Mouse (Mus musculus): ENCODE results near the gene Urb1. TPM values are rescaled to one million over a fixed set of nuclear protein-coding genes. Genes with fewer than 3 reads are reported as not detected.

The Urb1 gene
- polyA plus RNA-seq, 1 experiment from 2014 or later = 8.1 TPM

- WGBS = 2% methylated on average over 52 of the region's 53 CpGs
- ATAC-seq (ENCODE audit: low read depth) = peak; percentile 97
- H3K9me3 ChIP-seq (ENCODE audit: control insufficient read depth, low read length) = no peaks in the 10 kb centered on the region
- peak within 1 kb of the TSS; percentile 92 for H3K4me3 ChIP-seq (ENCODE audit: low read length)
- peaks cover 8% of the 10 kb centered on the region; the same call in 1 of the 2 replicates for H3K36me3 ChIP-seq (ENCODE audit: control insufficient read depth, insufficient read depth, low read length)
- H3K27ac ChIP-seq (ENCODE audit: low read length) = peak within 1 kb of the TSS; percentile 71
- peak within 1 kb of the TSS; percentile 83 for H3K4me2 ChIP-seq (ENCODE audit: low read depth, low read length)
- peak within 1 kb of the TSS; percentile 91 for H3K9ac ChIP-seq (ENCODE audit: low read length)
- no peaks in the 10 kb centered on the region for H3K27me3 ChIP-seq (ENCODE audit: control insufficient read depth, insufficient read depth, low read depth, low read length)
- H3K4me1 ChIP-seq (replicated peaks; ENCODE audit: control insufficient read depth, insufficient read depth, low read length) = peaks cover 12% of the 10 kb centered on the region
Observed at GRCm38 (mm10) chr16:90727233-90728115, 82.7 kb downstream of the Urb1 start, which contains the start of gene Mis18a. Mis18a (minus strand) TSS chr16:90727404.

- Histone ChIP-seq H3K9ac (ENCODE audit: low read length) (peak overlapping the region; percentile 91), H3K27me3 (ENCODE audit: control insufficient read depth, insufficient read depth, low read depth, low read length) (no peaks in the 10 kb centered on the region), H3K4me2 (ENCODE audit: low read depth, low read length) (peak overlapping the region; percentile 83), H3K4me1 (replicated peaks; ENCODE audit: control insufficient read depth, insufficient read depth, low read length) (peaks cover 12% of the 10 kb centered on the region), H3K4me3 (ENCODE audit: low read length) (peak overlapping the region; percentile 92), H3K9me3 (ENCODE audit: control insufficient read depth, low read length) (no peaks in the 10 kb centered on the region), H3K27ac (ENCODE audit: low read length) (peak overlapping the region; percentile 71; the same call in 1 of the 2 replicates), H3K36me3 (ENCODE audit: control insufficient read depth, insufficient read depth, low read length) (peaks cover 8% of the 10 kb centered on the region; the same call in 1 of the 2 replicates)
- ATAC-seq (ENCODE audit: low read depth) = no peak; the same call in 1 of the 2 replicates
- 4% methylated on average over 38 of the region's 38 CpGs for WGBS
Observed at GRCm38 (mm10) chr16:90726600-90727227, 83.5 kb downstream of the Urb1 start.

- Histone ChIP-seq H3K9me3 (ENCODE audit: control insufficient read depth, low read length) (no peaks in the 10 kb centered on the region), H3K4me3 (ENCODE audit: low read length) (no peak overlapping the region), H3K27ac (ENCODE audit: low read length) (no peak overlapping the region), H3K9ac (ENCODE audit: low read length) (no peak overlapping the region), H3K27me3 (ENCODE audit: control insufficient read depth, insufficient read depth, low read depth, low read length) (no peaks in the 10 kb centered on the region), H3K4me2 (ENCODE audit: low read depth, low read length) (no peak overlapping the region), H3K4me1 (replicated peaks; ENCODE audit: control insufficient read depth, insufficient read depth, low read length) (peaks cover 12% of the 10 kb centered on the region), H3K36me3 (ENCODE audit: control insufficient read depth, insufficient read depth, low read length) (peaks cover 17% of the 10 kb centered on the region)
- ATAC-seq (ENCODE audit: low read depth) = no peak
- 94% methylated on average over 4 of the region's 4 CpGs for WGBS
Observed at GRCm38 (mm10) chr16:90724051-90724450, 86.2 kb downstream of the Urb1 start.

GRCm38 (mm10) chr16:90710313-90710712 is 99.9 kb downstream of the Urb1 start:
- no peaks in the 10 kb centered on the region for H3K36me3 ChIP-seq (ENCODE audit: control insufficient read depth, insufficient read depth, low read length)
- peak overlapping the region; percentile 47 for H3K4me2 ChIP-seq (ENCODE audit: low read depth, low read length)
- H3K9ac ChIP-seq (ENCODE audit: low read length) = peak overlapping the region; percentile 44
- ATAC-seq (ENCODE audit: low read depth) = no peak
- H3K27ac ChIP-seq (ENCODE audit: low read length) = peak overlapping the region; percentile 41
- WGBS = 46% methylated on average over 12 of the region's 12 CpGs
- 0 out of 2 replicates have a peak overlapping the region, but pooled peaks have one; percentile 14 for H3K4me3 ChIP-seq (ENCODE audit: low read length)
- peaks cover 19% of the 10 kb centered on the region for H3K4me1 ChIP-seq (replicated peaks; ENCODE audit: control insufficient read depth, insufficient read depth, low read length)
- H3K27me3 ChIP-seq (ENCODE audit: control insufficient read depth, insufficient read depth, low read depth, low read length) = no peaks in the 10 kb centered on the region
- no peaks in the 10 kb centered on the region for H3K9me3 ChIP-seq (ENCODE audit: control insufficient read depth, low read length)

- Histone ChIP-seq H3K4me1 (replicated peaks; ENCODE audit: control insufficient read depth, insufficient read depth, low read length) (peaks cover 19% of the 10 kb centered on the region), H3K9me3 (ENCODE audit: control insufficient read depth, low read length) (no peaks in the 10 kb centered on the region), H3K4me2 (ENCODE audit: low read depth, low read length) (peak overlapping the region; percentile 47), H3K27me3 (ENCODE audit: control insufficient read depth, insufficient read depth, low read depth, low read length) (no peaks in the 10 kb centered on the region), H3K9ac (ENCODE audit: low read length) (peak overlapping the region; percentile 44), H3K36me3 (ENCODE audit: control insufficient read depth, insufficient read depth, low read length) (no peaks in the 10 kb centered on the region), H3K4me3 (ENCODE audit: low read length) (0 out of 2 replicates have a peak overlapping the region, but pooled peaks have one; percentile 14), H3K27ac (ENCODE audit: low read length) (peak overlapping the region; percentile 41)
- WGBS = 24% methylated on average over 17 of the region's 17 CpGs
- peak; percentile 9; the same call in 1 of the 2 replicates for ATAC-seq (ENCODE audit: low read depth)
Observed at GRCm38 (mm10) chr16:90709711-90710289, 100.4 kb downstream of the Urb1 start.

DNA sequence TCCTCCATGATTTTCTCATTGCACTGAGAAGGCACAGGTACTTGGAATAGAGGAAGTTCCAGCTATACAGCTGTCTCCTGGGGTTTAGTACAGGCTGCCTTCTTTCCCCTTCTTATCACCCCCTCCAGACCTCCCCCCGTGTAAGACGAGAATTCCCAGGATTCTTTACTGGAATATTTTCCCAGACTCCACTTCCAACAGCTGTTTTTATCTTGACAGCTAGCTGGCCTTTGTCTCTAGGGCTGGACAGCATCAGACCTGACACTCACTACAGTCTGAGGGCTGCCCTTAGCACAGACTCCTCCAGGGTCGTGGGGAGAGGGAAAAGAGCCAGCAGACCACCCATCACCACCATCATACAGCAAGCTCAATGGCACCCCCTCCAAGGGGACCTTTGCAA is 103.9 kb downstream of the Urb1 start:
- Histone ChIP-seq H3K4me2 (ENCODE audit: low read depth, low read length) (no peak overlapping the region), H3K27ac (ENCODE audit: low read length) (peak overlapping the region; percentile 86), H3K36me3 (ENCODE audit: control insufficient read depth, insufficient read depth, low read length) (no peaks in the 10 kb centered on the region), H3K27me3 (ENCODE audit: control insufficient read depth, insufficient read depth, low read depth, low read length) (no peaks in the 10 kb centered on the region), H3K9ac (ENCODE audit: low read length) (no peak overlapping the region), H3K4me3 (ENCODE audit: low read length) (no peak overlapping the region), H3K4me1 (replicated peaks; ENCODE audit: control insufficient read depth, insufficient read depth, low read length) (peaks cover 22% of the 10 kb centered on the region), H3K9me3 (ENCODE audit: control insufficient read depth, low read length) (no peaks in the 10 kb centered on the region)
- WGBS = 9% methylated on average over 3 of the region's 3 CpGs
- ATAC-seq (ENCODE audit: low read depth) = peak; percentile 89

- Histone ChIP-seq H3K9ac (ENCODE audit: low read length) (no peak overlapping the region), H3K4me1 (replicated peaks; ENCODE audit: control insufficient read depth, insufficient read depth, low read length) (peaks cover 13% of the 10 kb centered on the region), H3K27ac (ENCODE audit: low read length) (peak overlapping the region; percentile 74), H3K36me3 (ENCODE audit: control insufficient read depth, insufficient read depth, low read length) (no peaks in the 10 kb centered on the region), H3K4me3 (ENCODE audit: low read length) (no peak overlapping the region), H3K27me3 (ENCODE audit: control insufficient read depth, insufficient read depth, low read depth, low read length) (no peaks in the 10 kb centered on the region), H3K4me2 (ENCODE audit: low read depth, low read length) (no peak overlapping the region), H3K9me3 (ENCODE audit: control insufficient read depth, low read length) (no peaks in the 10 kb centered on the region)
- peak; percentile 46 for ATAC-seq (ENCODE audit: low read depth)
- WGBS = 31% methylated on average over 13 of the region's 13 CpGs
Observed at GRCm38 (mm10) chr16:90704161-90704825, 105.9 kb downstream of the Urb1 start.

DNA sequence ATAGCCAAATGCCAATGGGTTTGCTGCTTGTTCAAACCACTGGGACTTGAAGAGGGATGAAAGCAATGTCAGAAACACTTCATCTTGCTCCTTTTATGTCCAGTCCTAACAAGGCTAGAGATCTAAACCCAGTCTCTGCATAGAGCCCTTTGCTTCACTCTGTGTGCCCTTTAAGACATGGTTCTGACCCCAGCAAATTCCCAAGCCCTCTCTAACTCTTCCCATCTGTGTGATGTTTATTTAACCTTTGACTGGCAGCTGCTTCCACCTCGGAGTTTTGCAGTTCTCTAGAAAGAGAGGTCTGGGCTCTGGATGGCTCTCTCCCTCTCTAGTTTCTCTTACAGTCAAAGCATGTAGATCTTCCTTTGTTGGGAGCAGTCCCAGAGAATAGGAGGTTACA is 106.6 kb downstream of the Urb1 start:
- Histone ChIP-seq H3K36me3 (ENCODE audit: control insufficient read depth, insufficient read depth, low read length) (no peaks in the 10 kb centered on the region), H3K27ac (ENCODE audit: low read length) (peak overlapping the region; percentile 74), H3K4me1 (replicated peaks; ENCODE audit: control insufficient read depth, insufficient read depth, low read length) (peaks cover 10% of the 10 kb centered on the region), H3K4me3 (ENCODE audit: low read length) (no peak overlapping the region), H3K4me2 (ENCODE audit: low read depth, low read length) (no peak overlapping the region), H3K9ac (ENCODE audit: low read length) (no peak overlapping the region), H3K9me3 (ENCODE audit: control insufficient read depth, low read length) (no peaks in the 10 kb centered on the region), H3K27me3 (ENCODE audit: control insufficient read depth, insufficient read depth, low read depth, low read length) (no peaks in the 10 kb centered on the region)
- ATAC-seq (ENCODE audit: low read depth) = peak; percentile 26; the same call in 1 of the 2 replicates
- WGBS = 0% methylated on average over 1 of the region's 1 CpGs

Data from lung, embryonic 16.5 days (tissue).